Mouse (Mus musculus) liver, embryonic 14.5 days (tissue): Measurements from ENCODE around the gene Ccm2.

Source experiments
- CTCF ChIP-seq: IDR thresholded peaks from 2 replicates; pipeline ENCODE4 v1.5.1; 2016; ENCODE audit warnings: antibody characterized with exemption, low read depth, control low read depth
- EP300 ChIP-seq: IDR thresholded peaks from 2 replicates; pipeline ENCODE4 v1.6.1; 2016; ENCODE audit warnings: antibody characterized with exemption, low read depth

DNA sequence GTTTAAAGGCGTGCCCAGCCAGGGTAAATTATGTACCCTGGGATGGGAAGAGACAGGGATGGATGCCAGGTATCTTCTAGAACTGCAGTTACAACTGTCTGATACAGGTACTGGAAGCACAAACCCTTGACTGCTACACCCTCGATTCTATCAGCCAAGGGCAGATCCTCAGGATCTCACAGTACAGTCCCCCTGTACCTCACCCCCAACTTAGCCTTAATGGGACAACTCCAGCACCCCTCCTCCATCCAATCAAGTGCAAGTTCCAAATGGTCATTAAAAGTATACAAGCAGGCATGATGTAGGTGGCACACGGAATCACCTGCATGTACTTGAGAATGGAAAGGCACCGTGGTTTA, 21.8 kb upstream of the Ccm2 start:
- TF ChIP-seq EP300, result no peak
- no peak for TF ChIP-seq CTCF
